Mouse (Mus musculus) embryonic facial prominence, embryonic 11.5 days (tissue): ENCODE measurements around the gene Usp21. TPM values are rescaled to one million over a fixed set of nuclear protein-coding genes. Genes with fewer than 3 reads are reported as not detected.

Experiments
- ATAC-seq: fragments of 200-750 bp; cut with Nextera tagmentation; replicated peaks from 2 replicates; pipeline ENCODE4 v1.8.0; 2017; ENCODE audit warnings: low read depth; ENCODE audit not compliant: insufficient number of reproducible peaks, low FRiP score, low TSS enrichment
- DNase-seq: peaks from one replicate; pipeline ENCODE4 v3.0.0-alpha.2; 2015; ENCODE audit warnings: low spot score
- H3K27ac ChIP-seq: fragments of 300-500 bp; sonication (generic); replicated peaks from 2 replicates; pipeline ENCODE4 v1.5.1; 2014; ENCODE audit warnings: mild to moderate bottlenecking, low read depth, low read length, control low read depth
- H3K27me3 ChIP-seq: fragments of 300-500 bp; sonication (generic); 2 replicates; pipeline ENCODE4 v1.6.1; 2014; ENCODE audit warnings: mild to moderate bottlenecking, low read length, moderate library complexity, mixed read lengths; ENCODE audit not compliant: control insufficient read depth, insufficient read depth
- H3K36me3 ChIP-seq: fragments of 300-500 bp; sonication (generic); replicated peaks from 2 replicates; pipeline ENCODE4 v1.6.1; 2014; ENCODE audit warnings: low read depth, mild to moderate bottlenecking, low read length, moderate library complexity, mixed read lengths; ENCODE audit not compliant: control insufficient read depth, insufficient read depth
- H3K4me1 ChIP-seq: fragments of 300-500 bp; sonication (generic); 2 replicates; pipeline ENCODE4 v1.6.1; 2014; ENCODE audit warnings: low read length, mixed read lengths; ENCODE audit not compliant: control insufficient read depth, insufficient read depth
- H3K4me2 ChIP-seq: fragments of 300-500 bp; sonication (generic); 2 replicates; pipeline ENCODE4 v1.6.1; 2014; ENCODE audit warnings: low read depth, mild to moderate bottlenecking, control low read depth, low read length, moderate library complexity
- H3K4me3 ChIP-seq: fragments of 300-500 bp; sonication (generic); 2 replicates; pipeline ENCODE4 v1.5.1; 2014; ENCODE audit warnings: low read depth, low read length, control low read depth
- H3K9ac ChIP-seq: fragments of 300-500 bp; sonication (generic); replicated peaks from 2 replicates; pipeline ENCODE4 v1.6.1; 2014; ENCODE audit warnings: mild to moderate bottlenecking, control low read depth, low read length
- H3K9me3 ChIP-seq: fragments of 300-500 bp; sonication (generic); replicated peaks from 2 replicates; pipeline ENCODE4 v1.6.1; 2016; ENCODE audit warnings: mild to moderate bottlenecking, low read length, inconsistent platforms, mixed read lengths; ENCODE audit not compliant: control insufficient read depth
- WGBS: fragments of 180-500 bp; shearing (Covaris S2); extraction: QIAGEN DNeasy Blood & Tissue Kit; methylation state at CpG from one replicate; pipeline ENCODE4 v1.1.7; 2014; 5-methylcytosine and 5-hydroxymethylcytosine counted together
- polyA plus RNA-seq: library from polyadenylated mRNA; unstranded; fragments of >200 nt; fragmentation: Nextera tagmentation; extraction: Ambion mirVana; gene quantifications from 2 replicates; pipeline ENCODE4 v1.2.1, GENCODE M21; 2014

Usp21 gene
- polyA plus RNA-seq, 1 experiment from 2014 or later = 96.1 TPM

DNA sequence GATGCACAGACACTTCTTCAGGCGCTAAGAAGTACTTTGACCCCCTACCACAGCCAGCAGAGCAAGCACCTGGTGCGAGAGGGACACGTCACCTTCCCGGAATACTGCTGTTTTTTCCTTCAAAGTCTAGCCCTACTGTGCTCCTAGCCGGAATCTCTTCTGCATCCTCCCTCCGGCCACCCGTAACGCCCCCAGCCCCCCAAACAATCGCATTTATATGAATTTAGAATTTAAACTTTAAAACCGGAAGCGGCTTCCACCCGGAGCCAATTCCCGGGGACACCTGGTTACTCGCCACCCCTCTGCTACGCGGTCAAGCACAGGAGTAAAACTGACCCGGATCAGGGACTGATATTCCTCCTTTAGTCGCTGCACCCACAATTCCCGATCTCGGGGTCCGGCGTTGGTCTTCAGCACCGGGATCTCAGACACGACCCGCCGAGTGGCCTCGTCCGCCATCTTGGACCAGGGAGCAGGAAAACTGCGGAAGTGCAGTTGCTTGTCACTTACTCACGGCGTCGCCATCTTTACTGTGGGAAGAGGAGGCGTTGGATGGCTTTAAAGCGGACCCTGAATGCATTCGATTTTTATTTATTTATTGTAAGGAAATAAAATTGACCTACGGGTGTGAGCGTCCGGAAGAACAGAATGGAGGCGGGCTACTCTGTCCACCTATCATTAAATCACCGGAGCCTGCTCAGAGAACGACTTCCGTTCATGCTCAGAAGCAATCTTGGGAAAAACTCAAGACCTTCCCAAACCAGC, 6.7 kb upstream of the Usp21 start, which contains the start of gene Ufc1:
Ufc1 (minus strand) TSS at position 727 of the 765 bp plus-strand sequence.
- Histone ChIP-seq H3K9me3 (no peaks in the 10 kb centered on the region), H3K27ac (peak within 1 kb of the TSS; percentile 91), H3K9ac (peak within 1 kb of the TSS; percentile 91), H3K36me3 (no peaks in the 10 kb centered on the region), H3K27me3 (no peaks in the 10 kb centered on the region), H3K4me3 (peak within 1 kb of the TSS; percentile 71), H3K4me2 (peak within 1 kb of the TSS; percentile 46), H3K4me1 (no peaks in the 10 kb centered on the region)
- DNase-seq = peak; percentile 89
- ATAC-seq = peak; percentile 42
- WGBS = under 1% methylated on average over 42 of the region's 42 CpGs

DNA sequence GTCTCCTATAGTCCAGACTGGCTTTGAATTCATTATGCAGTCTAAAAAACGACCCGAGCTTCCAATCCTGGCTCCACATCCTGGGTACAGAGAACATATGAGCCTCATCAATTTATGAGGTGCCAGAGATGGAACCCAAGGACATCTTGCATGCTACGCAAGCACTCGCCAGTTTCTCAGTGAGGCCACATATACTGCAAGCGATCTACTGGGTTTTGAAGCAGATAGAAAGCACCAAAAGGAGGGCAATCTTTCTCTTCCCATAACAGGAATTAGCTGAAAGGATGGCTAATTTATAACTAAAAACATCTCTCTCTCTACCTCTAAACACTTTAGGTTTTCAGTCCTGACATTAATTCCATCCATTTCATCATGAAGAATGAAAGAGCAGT, 6.1 kb upstream of the Usp21 start:
- ATAC-seq = no peak
- Histone ChIP-seq H3K4me1 (no peaks in the 10 kb centered on the region), H3K4me3 (peak overlapping the region; percentile 71), H3K4me2 (peak overlapping the region; percentile 46), H3K36me3 (no peaks in the 10 kb centered on the region; the same call in none of the 2 replicates), H3K9me3 (no peaks in the 10 kb centered on the region), H3K9ac (peak overlapping the region; percentile 91), H3K27ac (peak overlapping the region; percentile 91; the same call in 1 of the 2 replicates), H3K27me3 (no peaks in the 10 kb centered on the region)
- 55% methylated on average over 5 of the region's 5 CpGs for WGBS
- DNase-seq = no peak

DNA sequence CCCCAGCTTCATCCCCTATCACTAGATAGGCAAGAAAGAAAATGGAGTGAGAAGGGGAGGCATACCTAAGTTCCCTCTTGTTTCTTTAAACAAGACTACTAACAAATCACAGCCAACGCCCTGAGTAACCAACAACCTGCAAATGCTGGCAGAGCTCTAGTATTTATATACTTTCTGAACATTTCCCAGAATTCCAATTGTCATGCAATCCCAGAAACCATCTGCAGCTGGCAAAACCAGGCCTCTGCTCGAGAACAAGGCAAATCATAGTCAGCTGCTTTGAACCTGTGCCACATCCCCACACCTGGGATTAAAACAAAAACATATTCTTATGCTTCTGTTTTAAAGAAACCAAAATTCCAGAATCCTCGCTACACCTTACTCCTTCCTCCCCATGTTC, 5.6 kb upstream of the Usp21 start:
- DNase-seq = no peak
- ATAC-seq = no peak
- no peak overlapping the region for H3K27ac ChIP-seq
- H3K36me3 ChIP-seq = no peaks in the 10 kb centered on the region; the same call in none of the 2 replicates
- no peaks in the 10 kb centered on the region for H3K9me3 ChIP-seq
- no peak overlapping the region for H3K4me3 ChIP-seq
- no peak overlapping the region for H3K4me2 ChIP-seq
- no peak overlapping the region for H3K9ac ChIP-seq
- no peaks in the 10 kb centered on the region for H3K27me3 ChIP-seq
- WGBS = 84% methylated on average over 3 of the region's 3 CpGs
- no peaks in the 10 kb centered on the region for H3K4me1 ChIP-seq

DNA sequence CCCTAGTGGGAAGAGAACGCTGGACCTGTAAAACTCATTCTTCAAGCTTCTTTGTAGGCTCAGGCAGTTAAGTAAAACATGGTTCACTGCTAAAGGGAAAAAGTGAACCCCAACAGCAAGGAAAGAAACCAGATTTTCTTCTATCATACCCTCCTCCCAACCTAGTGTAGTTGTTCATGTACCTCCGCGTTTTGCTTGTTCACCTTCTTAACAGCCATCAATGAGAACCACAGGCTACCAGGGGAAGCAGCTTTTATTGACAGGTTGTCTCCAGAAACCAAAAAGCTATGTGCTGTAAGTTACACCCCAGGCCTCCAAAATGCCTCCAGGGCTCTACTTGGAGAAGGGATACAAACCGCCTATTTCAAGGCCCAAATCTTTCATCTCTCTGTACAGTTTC, 537 bp upstream of the Usp21 start:
- ATAC-seq = no peak
- DNase-seq = no peak
- Histone ChIP-seq H3K9ac (no peak overlapping the region), H3K4me3 (peak overlapping the region; percentile 90; the same call in 1 of the 2 replicates), H3K36me3 (no peaks in the 10 kb centered on the region; the same call in none of the 2 replicates), H3K4me2 (peak overlapping the region; percentile 67; the same call in 1 of the 2 replicates), H3K4me1 (no peaks in the 10 kb centered on the region), H3K27ac (peak overlapping the region; percentile 88; the same call in 1 of the 2 replicates), H3K9me3 (no peaks in the 10 kb centered on the region), H3K27me3 (no peaks in the 10 kb centered on the region)
- WGBS = 66% methylated on average over 4 of the region's 4 CpGs

DNA sequence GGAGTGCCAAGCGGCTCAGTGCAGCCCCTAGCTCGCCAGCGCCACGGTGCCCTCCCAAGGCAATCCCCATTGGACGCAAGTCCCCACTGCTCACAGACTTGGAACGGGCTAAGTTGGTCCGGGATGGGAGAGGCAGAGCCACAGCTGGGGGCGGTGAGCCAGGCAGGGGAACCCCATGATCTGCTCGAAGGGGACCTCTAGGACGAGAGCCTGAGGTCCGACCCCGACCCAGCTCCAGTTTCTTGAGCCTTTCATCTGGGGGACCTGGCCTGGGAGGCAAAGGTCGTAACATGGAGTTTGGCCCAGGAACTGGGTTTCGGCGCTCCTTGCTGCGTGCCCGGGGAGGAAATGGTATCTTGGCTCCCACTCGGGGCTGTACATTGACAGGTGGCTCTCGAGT, 1.3 kb downstream of the Usp21 start:
- H3K4me2 ChIP-seq = peak overlapping the region; percentile 67; the same call in 1 of the 2 replicates
- H3K4me3 ChIP-seq = 0 out of 2 replicates have a peak overlapping the region, but pooled peaks have one; percentile 90
- no peak overlapping the region for H3K9ac ChIP-seq
- 90% methylated on average over 19 of the region's 19 CpGs for WGBS
- DNase-seq = no peak
- no peak for ATAC-seq
- H3K9me3 ChIP-seq = no peaks in the 10 kb centered on the region
- no peaks in the 10 kb centered on the region for H3K4me1 ChIP-seq
- no peak overlapping the region for H3K27ac ChIP-seq
- no peaks in the 10 kb centered on the region; the same call in none of the 2 replicates for H3K36me3 ChIP-seq
- no peaks in the 10 kb centered on the region for H3K27me3 ChIP-seq

DNA sequence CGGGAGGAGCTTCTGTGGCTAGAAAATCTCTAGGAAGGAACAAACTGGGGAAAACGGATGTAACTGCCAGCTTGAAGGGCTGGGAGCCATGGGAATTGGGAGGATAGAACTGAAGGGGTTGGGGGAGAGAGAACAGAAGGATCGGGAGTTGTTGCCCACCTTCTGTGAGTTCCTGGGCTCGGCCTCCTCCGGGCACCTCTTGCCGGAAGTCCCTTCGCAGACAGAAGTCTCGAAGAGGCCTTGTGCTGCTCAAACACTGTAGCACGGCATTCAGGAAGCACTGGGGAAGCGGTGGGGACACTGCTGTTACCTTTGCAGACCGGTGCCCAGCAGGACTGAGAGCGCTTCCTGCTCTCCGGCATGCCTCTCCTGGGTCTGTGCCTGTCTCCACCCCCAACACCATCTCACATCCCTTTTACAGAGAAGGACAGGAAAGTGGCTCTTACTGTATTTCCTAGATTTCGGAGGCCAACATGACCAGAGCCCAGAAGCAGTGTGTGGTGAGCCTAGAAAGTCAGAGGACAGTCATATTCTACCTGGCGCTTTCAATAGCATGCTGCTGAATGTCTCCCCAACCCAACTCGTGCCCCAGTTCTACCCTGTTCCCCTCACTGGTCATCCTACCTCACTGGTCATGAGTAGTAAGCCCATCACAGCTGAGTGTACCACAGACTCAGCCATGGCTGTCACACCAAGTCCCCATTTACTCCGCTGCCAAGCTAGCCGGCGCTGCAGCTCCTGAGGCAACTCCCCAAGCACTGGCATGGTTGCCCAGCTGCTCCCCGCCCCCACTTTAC, 2.5 kb downstream of the Usp21 start:
- H3K4me2 ChIP-seq = no peak overlapping the region
- no peaks in the 10 kb centered on the region for H3K9me3 ChIP-seq
- ATAC-seq (no peak), DNase-seq (no peak)
- H3K27ac ChIP-seq = no peak overlapping the region
- H3K4me1 ChIP-seq = 0 out of 2 replicates have a peak, but pooled peaks cover under 1% of the 10 kb centered on the region
- H3K27me3 ChIP-seq = no peaks in the 10 kb centered on the region
- H3K36me3 ChIP-seq = no peaks in the 10 kb centered on the region; the same call in none of the 2 replicates
- no peak overlapping the region for H3K9ac ChIP-seq
- H3K4me3 ChIP-seq = no peak overlapping the region
- 87% methylated on average over 20 of the region's 20 CpGs for WGBS

DNA sequence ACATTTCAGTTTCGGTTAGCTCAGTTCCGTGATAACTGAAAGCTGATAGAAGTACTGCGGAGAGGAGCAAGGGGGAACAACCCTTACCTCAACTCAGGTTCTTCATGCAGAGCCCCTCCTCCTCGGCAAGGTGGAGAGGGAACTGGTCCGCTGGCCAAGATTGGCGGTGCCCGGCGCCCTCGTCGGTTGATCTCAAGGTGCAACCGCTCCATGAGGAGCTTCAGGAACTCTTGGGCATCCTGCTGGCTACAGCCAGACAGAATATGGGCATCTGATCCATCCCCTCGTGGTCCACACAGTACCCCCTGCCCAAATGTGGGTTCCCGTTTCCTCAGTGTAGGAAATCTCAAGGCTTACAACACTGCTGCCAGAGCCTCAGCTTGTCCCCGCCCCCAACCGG, 3.3 kb downstream of the Usp21 start:
- Histone ChIP-seq H3K36me3 (no peaks in the 10 kb centered on the region; the same call in none of the 2 replicates), H3K9me3 (no peaks in the 10 kb centered on the region), H3K27me3 (no peaks in the 10 kb centered on the region), H3K4me3 (no peak overlapping the region), H3K9ac (no peak overlapping the region), H3K4me1 (peaks cover 6% of the 10 kb centered on the region; the same call in 1 of the 2 replicates), H3K4me2 (no peak overlapping the region), H3K27ac (no peak overlapping the region)
- WGBS = 92% methylated on average over 15 of the region's 15 CpGs
- DNase-seq = no peak
- ATAC-seq = no peak
